Mouse (Mus musculus): ENCODE results near the gene Crip1. TPM values are rescaled to one million over a fixed set of nuclear protein-coding genes. Genes with fewer than 3 reads are reported as not detected.

The Crip1 gene
- polyA plus RNA-seq, 1 experiment = 55.5 TPM

DNA sequence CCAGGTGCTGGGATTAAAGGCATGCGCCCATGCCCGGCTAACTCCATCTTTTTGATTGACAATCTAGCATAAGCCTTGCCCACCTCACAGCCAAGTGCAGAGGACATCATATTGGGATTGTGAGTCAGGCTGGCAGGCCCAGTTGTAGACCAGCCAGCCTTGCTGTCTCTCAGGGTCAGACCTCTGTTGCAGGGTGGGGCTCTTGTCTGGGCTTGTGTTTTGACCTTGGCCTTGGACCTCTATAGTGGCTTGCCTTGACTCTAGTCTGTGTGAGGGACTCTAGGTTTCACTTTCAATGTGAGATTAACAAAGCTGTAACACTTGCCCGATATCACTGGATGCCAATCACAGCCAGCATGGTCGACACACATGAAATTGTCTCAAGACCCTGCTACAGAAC lies 32.0 kb upstream of the Crip1 start:
- Histone ChIP-seq H3K27ac (ENCODE audit: insufficient read depth, low read length) (no peak overlapping the region), H3K4me3 (replicated peaks; ENCODE audit: insufficient read depth, low read depth, low read length) (no peak overlapping the region), H3K4me1 (ENCODE audit: control insufficient read depth, insufficient read depth, low read length) (peaks cover 12% of the 10 kb centered on the region), H3K27me3 (ENCODE audit: control insufficient read depth, insufficient read depth, low read length) (no peaks in the 10 kb centered on the region)
- TF ChIP-seq POLR2A (IDR thresholded peaks at IDR 0.05; ENCODE audit: borderline replicate concordance, insufficient read depth, low read length) = no peak
- no peak for TF ChIP-seq CTCF (IDR thresholded peaks at IDR 0.05; ENCODE audit: borderline replicate concordance, insufficient read depth, low read depth, low read length)
- 89% methylated on average over 4 of the region's 4 CpGs for WGBS
- DNase-seq = no peak

GRCm38 (mm10) chr12:113114856-113115538 lies 31.1 kb upstream of the Crip1 start:
- no peak for DNase-seq
- WGBS = 80% methylated on average over 16 of the region's 16 CpGs
- Histone ChIP-seq H3K27me3 (ENCODE audit: control insufficient read depth, insufficient read depth, low read length) (no peaks in the 10 kb centered on the region), H3K27ac (ENCODE audit: insufficient read depth, low read length) (no peak overlapping the region), H3K4me1 (ENCODE audit: control insufficient read depth, insufficient read depth, low read length) (peaks cover 11% of the 10 kb centered on the region), H3K4me3 (replicated peaks; ENCODE audit: insufficient read depth, low read depth, low read length) (no peak overlapping the region)
- TF ChIP-seq CTCF (IDR thresholded peaks at IDR 0.05; ENCODE audit: borderline replicate concordance, insufficient read depth, low read depth, low read length) (0 out of 2 replicates have a peak, but pooled peaks have one; percentile 8), POLR2A (IDR thresholded peaks at IDR 0.05; ENCODE audit: borderline replicate concordance, insufficient read depth, low read length) (no peak)

DNA sequence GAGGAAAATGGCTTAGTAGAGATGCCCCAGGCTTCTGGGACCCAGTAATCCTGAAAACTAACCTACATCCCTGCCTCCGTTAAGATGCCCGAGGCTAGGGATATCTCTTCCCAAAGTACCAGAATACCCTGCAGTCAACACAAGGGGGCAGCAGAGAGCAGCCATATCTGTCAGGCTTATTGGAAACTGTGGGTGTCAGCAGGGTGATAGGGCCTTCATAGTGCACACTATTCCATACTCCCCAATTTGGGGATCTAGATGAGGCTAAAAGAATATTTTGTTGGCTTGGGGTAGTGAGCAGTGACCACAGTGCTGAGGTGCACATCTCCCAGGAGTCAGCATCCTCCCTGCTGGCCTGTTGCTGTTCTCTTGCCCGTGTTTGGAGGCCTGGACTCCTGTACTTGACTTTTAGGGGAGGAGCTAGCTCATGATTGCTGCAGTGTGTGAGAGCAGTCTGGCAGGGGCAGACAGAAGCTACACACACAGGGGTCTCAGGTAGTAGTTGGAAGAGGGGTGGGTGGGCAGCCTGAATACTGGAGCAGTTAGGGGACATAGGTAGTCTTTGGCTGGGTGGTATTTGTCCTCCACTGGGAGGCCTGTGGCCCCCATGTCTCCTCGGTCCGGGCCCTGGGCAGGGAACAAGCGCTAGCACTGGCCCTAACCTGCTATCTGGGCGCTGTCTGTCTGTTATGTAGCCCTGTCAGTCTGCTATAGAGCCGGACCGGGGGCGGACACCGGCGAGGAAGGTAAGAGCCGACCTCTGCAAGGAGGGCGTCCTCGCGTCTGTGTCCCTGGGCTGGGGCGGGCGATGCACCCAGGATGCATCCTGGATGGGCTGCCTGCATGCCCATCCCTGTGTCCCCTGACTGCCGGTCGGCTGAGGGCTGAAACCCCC lies 26.4 kb upstream of the Crip1 start:
- no peak overlapping the region for H3K4me3 ChIP-seq (replicated peaks; ENCODE audit: insufficient read depth, low read depth, low read length)
- TF ChIP-seq POLR2A (IDR thresholded peaks at IDR 0.05; ENCODE audit: borderline replicate concordance, insufficient read depth, low read length) (no peak), CTCF (IDR thresholded peaks at IDR 0.05; ENCODE audit: borderline replicate concordance, insufficient read depth, low read depth, low read length) (peak; percentile 86)
- H3K27ac ChIP-seq (ENCODE audit: insufficient read depth, low read length) = no peak overlapping the region
- peak; percentile 73 to 85 for DNase-seq
- no peaks in the 10 kb centered on the region for H3K27me3 ChIP-seq (ENCODE audit: control insufficient read depth, insufficient read depth, low read length)
- H3K4me1 ChIP-seq (ENCODE audit: control insufficient read depth, insufficient read depth, low read length) = no peaks in the 10 kb centered on the region
- 85% methylated on average over 20 of the region's 20 CpGs for WGBS

DNA sequence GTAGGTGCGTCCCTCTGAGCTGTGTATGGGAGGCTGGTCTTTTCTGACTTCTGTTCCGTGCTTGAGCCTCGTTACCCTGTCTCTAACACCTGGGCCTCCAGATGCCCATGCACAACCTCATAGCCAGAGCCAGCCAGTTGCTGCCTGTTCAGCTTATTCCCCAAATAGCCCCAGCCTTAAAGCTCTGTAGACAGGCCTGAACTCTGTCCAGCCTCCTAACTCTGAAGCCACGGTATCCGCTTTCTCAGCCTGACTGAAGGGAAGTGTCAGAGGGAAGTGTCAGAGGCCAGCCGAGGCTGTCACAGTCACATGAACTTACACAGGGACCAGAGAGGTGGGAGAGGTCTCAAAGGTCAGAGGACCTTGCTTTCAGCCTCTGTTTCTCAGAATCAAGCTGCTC lies 21.4 kb upstream of the Crip1 start:
- Histone ChIP-seq H3K4me3 (replicated peaks; ENCODE audit: insufficient read depth, low read depth, low read length) (no peak overlapping the region), H3K27ac (ENCODE audit: insufficient read depth, low read length) (no peak overlapping the region), H3K4me1 (ENCODE audit: control insufficient read depth, insufficient read depth, low read length) (no peaks in the 10 kb centered on the region), H3K27me3 (ENCODE audit: control insufficient read depth, insufficient read depth, low read length) (no peaks in the 10 kb centered on the region)
- no peak for DNase-seq
- no peak for TF ChIP-seq POLR2A (IDR thresholded peaks at IDR 0.05; ENCODE audit: borderline replicate concordance, insufficient read depth, low read length)
- TF ChIP-seq CTCF (IDR thresholded peaks at IDR 0.05; ENCODE audit: borderline replicate concordance, insufficient read depth, low read depth, low read length) = no peak
- WGBS = 88% methylated on average over 6 of the region's 6 CpGs

- WGBS = 92% methylated on average over 8 of the region's 8 CpGs
- DNase-seq = no peak
- Histone ChIP-seq H3K4me1 (ENCODE audit: control insufficient read depth, insufficient read depth, low read length) (no peaks in the 10 kb centered on the region), H3K27ac (ENCODE audit: insufficient read depth, low read length) (no peak overlapping the region), H3K27me3 (ENCODE audit: control insufficient read depth, insufficient read depth, low read length) (no peaks in the 10 kb centered on the region), H3K4me3 (replicated peaks; ENCODE audit: insufficient read depth, low read depth, low read length) (no peak overlapping the region)
- TF ChIP-seq POLR2A (IDR thresholded peaks at IDR 0.05; ENCODE audit: borderline replicate concordance, insufficient read depth, low read length) = no peak
- no peak for TF ChIP-seq CTCF (IDR thresholded peaks at IDR 0.05; ENCODE audit: borderline replicate concordance, insufficient read depth, low read depth, low read length)
Observed at GRCm38 (mm10) chr12:113130732-113131131, 15.4 kb upstream of the Crip1 start.

DNA sequence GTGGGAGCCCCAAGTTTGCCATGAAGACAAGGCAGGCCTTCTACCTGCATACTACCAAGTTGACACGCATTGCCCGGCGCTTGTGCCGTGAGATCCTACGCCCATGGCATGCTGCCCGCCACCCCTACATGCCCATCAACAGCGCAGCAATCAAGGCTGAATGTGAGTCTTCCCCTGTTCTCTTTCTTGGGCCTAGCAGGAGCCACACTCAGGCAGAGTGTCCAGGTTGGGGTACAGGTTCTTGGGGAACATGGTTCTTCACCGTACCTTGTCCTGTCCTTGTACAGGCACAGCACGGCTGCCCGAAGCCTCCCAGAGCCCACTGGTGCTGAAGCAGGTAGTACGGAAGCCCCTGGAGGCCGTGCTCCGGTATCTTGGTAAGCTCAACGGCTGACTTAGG lies 14.5 kb upstream of the Crip1 start:
- no peak overlapping the region for H3K4me3 ChIP-seq (replicated peaks; ENCODE audit: insufficient read depth, low read depth, low read length)
- no peaks in the 10 kb centered on the region for H3K4me1 ChIP-seq (ENCODE audit: control insufficient read depth, insufficient read depth, low read length)
- no peaks in the 10 kb centered on the region for H3K27me3 ChIP-seq (ENCODE audit: control insufficient read depth, insufficient read depth, low read length)
- no peak overlapping the region for H3K27ac ChIP-seq (ENCODE audit: insufficient read depth, low read length)
- WGBS = 96% methylated on average over 14 of the region's 14 CpGs
- DNase-seq = no peak
- no peak for TF ChIP-seq CTCF (IDR thresholded peaks at IDR 0.05; ENCODE audit: borderline replicate concordance, insufficient read depth, low read depth, low read length)

- DNase-seq = peak in 1 of 2 experiments; percentile 40
- H3K4me1 ChIP-seq (ENCODE audit: control insufficient read depth, insufficient read depth, low read length) = no peaks in the 10 kb centered on the region
- TF ChIP-seq POLR2A (IDR thresholded peaks at IDR 0.05; ENCODE audit: borderline replicate concordance, insufficient read depth, low read length) = no peak
- no peak for TF ChIP-seq CTCF (IDR thresholded peaks at IDR 0.05; ENCODE audit: borderline replicate concordance, insufficient read depth, low read depth, low read length)
- no peak overlapping the region for H3K27ac ChIP-seq (ENCODE audit: insufficient read depth, low read length)
- H3K27me3 ChIP-seq (ENCODE audit: control insufficient read depth, insufficient read depth, low read length) = no peaks in the 10 kb centered on the region
- H3K4me3 ChIP-seq (replicated peaks; ENCODE audit: insufficient read depth, low read depth, low read length) = no peak overlapping the region
- WGBS = 0% methylated on average over 2 of the region's 2 CpGs
Observed at GRCm38 (mm10) chr12:113132567-113132966, 13.5 kb upstream of the Crip1 start.

DNA sequence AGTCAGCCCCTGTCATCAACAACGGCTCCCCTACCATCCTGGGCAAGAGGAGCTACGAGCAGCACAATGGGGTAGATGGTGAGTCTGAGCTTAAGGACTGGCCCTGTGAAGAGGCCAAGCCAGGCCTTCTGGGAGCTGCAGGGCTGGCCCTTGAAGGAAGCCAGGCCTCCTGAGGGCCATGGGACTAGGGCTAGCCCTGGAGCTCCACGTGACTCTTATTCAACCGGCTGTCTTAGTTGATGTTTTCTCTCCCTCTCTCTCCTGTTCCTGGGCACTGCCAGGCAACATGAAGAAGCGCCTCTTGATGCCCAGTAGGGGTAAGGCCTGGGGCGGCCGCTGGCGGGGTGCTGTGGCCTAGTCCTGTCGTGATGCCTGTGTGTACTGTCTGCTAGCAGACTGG lies 12.9 kb upstream of the Crip1 start:
- WGBS = 62% methylated on average over 9 of the region's 9 CpGs
- Histone ChIP-seq H3K27me3 (ENCODE audit: control insufficient read depth, insufficient read depth, low read length) (no peaks in the 10 kb centered on the region), H3K27ac (ENCODE audit: insufficient read depth, low read length) (no peak overlapping the region)

More for the DNA sequence above, 12.9 kb upstream of the Crip1 start:
- TF ChIP-seq POLR2A (IDR thresholded peaks at IDR 0.05; ENCODE audit: borderline replicate concordance, insufficient read depth, low read length) (no peak), CTCF (IDR thresholded peaks at IDR 0.05; ENCODE audit: borderline replicate concordance, insufficient read depth, low read depth, low read length) (no peak)
- no peaks in the 10 kb centered on the region for H3K4me1 ChIP-seq (ENCODE audit: control insufficient read depth, insufficient read depth, low read length)
- no peak overlapping the region for H3K4me3 ChIP-seq (replicated peaks; ENCODE audit: insufficient read depth, low read depth, low read length)
- DNase-seq = no peak
